Mouse (Mus musculus) intestine, embryonic 14.5 days (tissue): ENCODE data around the gene Tagap1. TPM values are rescaled to one million over a fixed set of nuclear protein-coding genes. Genes with fewer than 3 reads are reported as not detected.
"Not testable (repeated sequence)": the region's sequence is repeated elsewhere in the genome, so short reads cannot be mapped to it uniquely, and the experiment has no call there.

ENCODE experiments used
- ATAC-seq: fragments of 200-750 bp; cut with Nextera tagmentation; replicated peaks from 2 replicates; pipeline ENCODE4 v1.8.0; 2017; ENCODE audit warnings: low read depth, moderate number of reproducible peaks, moderate TSS enrichment, moderate library complexity; ENCODE audit not compliant: low FRiP score, low TSS enrichment
- DNase-seq: peaks from one replicate; pipeline ENCODE4 v3.0.0-alpha.2; 2018; ENCODE audit warnings: low spot score
- H3K27ac ChIP-seq: fragments of 300-500 bp; sonication (generic); 2 replicates; pipeline ENCODE4 v1.5.1; 2014; ENCODE audit warnings: low read depth, mild to moderate bottlenecking, control low read depth
- H3K27me3 ChIP-seq: fragments of 300-500 bp; sonication (generic); replicated peaks from 2 replicates; pipeline ENCODE4 v1.6.1; 2014; ENCODE audit warnings: low read length, control low read depth; ENCODE audit not compliant: control insufficient read depth, insufficient read depth
- H3K36me3 ChIP-seq: fragments of 300-500 bp; sonication (generic); 2 replicates; pipeline ENCODE4 v1.6.1; 2014; ENCODE audit warnings: low read length, control low read depth; ENCODE audit not compliant: control insufficient read depth, insufficient read depth
- H3K4me1 ChIP-seq: fragments of 300-500 bp; sonication (generic); replicated peaks from 2 replicates; pipeline ENCODE4 v1.6.1; 2014; ENCODE audit warnings: low read length, control low read depth, mixed read lengths; ENCODE audit not compliant: control insufficient read depth, insufficient read depth
- H3K4me2 ChIP-seq: fragments of 300-500 bp; sonication (generic); 2 replicates; pipeline ENCODE4 v1.6.1; 2014; ENCODE audit warnings: low read length
- H3K4me3 ChIP-seq: fragments of 300-500 bp; sonication (generic); 2 replicates; pipeline ENCODE4 v1.5.1; 2014; ENCODE audit warnings: low read depth, low read length, control low read depth, mixed read lengths
- H3K9ac ChIP-seq: fragments of 300-500 bp; sonication (generic); 2 replicates; pipeline ENCODE4 v1.6.1; 2014; ENCODE audit warnings: mild to moderate bottlenecking, low read length
- H3K9me3 ChIP-seq: fragments of 300-500 bp; sonication (generic); 2 replicates; pipeline ENCODE4 v1.6.1; 2016; ENCODE audit warnings: low read length, control low read depth; ENCODE audit not compliant: control insufficient read depth
- WGBS: fragments of 180-500 bp; shearing (Covaris S2); extraction: QIAGEN DNeasy Blood & Tissue Kit; methylation state at CpG from one replicate; pipeline ENCODE4 v1.1.7; 2014; 5-methylcytosine and 5-hydroxymethylcytosine counted together
- polyA plus RNA-seq: library from polyadenylated mRNA; unstranded; fragments of >200 nt; fragmentation: Nextera tagmentation; extraction: Ambion mirVana; gene quantifications from 2 replicates; pipeline ENCODE4 v1.2.1, GENCODE M21; 2014

Tagap1 gene
- polyA plus RNA-seq, 1 experiment from 2014 or later: 62.2 TPM

GRCm38 (mm10) chr17:6996826-6997225 lies 35.9 kb upstream of the Tagap1 start:
- H3K9me3 ChIP-seq, ATAC-seq: not testable (repeated sequence)

GRCm38 (mm10) chr17:6995504-6995903 lies 34.5 kb upstream of the Tagap1 start:
- not testable (repeated sequence) for H3K4me2 ChIP-seq, H3K4me3 ChIP-seq, ATAC-seq, H3K9me3 ChIP-seq, H3K27me3 ChIP-seq, H3K27ac ChIP-seq, DNase-seq, H3K4me1 ChIP-seq, H3K9ac ChIP-seq, H3K36me3 ChIP-seq
- no CpG with 5 or more reads among the region's 6 CpGs for WGBS

More at GRCm38 (mm10) chr17:6996826-6997225, 35.9 kb upstream of the Tagap1 start:
- WGBS: 80% methylated on average over 8 of the region's 8 CpGs
- H3K4me2 ChIP-seq, H3K27ac ChIP-seq, H3K4me3 ChIP-seq, H3K9ac ChIP-seq, DNase-seq, H3K4me1 ChIP-seq, H3K27me3 ChIP-seq, H3K36me3 ChIP-seq: not testable (repeated sequence)

- not testable (repeated sequence) for H3K27ac ChIP-seq, H3K9me3 ChIP-seq, DNase-seq, H3K27me3 ChIP-seq, ATAC-seq, H3K4me2 ChIP-seq, H3K9ac ChIP-seq, H3K4me3 ChIP-seq, H3K36me3 ChIP-seq, H3K4me1 ChIP-seq
- WGBS: 95% methylated on average over 1 of the region's 1 CpGs
Observed at GRCm38 (mm10) chr17:6986118-6986517, 25.2 kb upstream of the Tagap1 start.

GRCm38 (mm10) chr17:6980144-6980543 lies 19.2 kb upstream of the Tagap1 start:
- H3K27ac ChIP-seq, H3K4me1 ChIP-seq, H3K36me3 ChIP-seq, ATAC-seq, DNase-seq, H3K4me2 ChIP-seq, H3K27me3 ChIP-seq, H3K4me3 ChIP-seq, H3K9me3 ChIP-seq, H3K9ac ChIP-seq: not testable (repeated sequence)
- WGBS: 81% methylated on average over 5 of the region's 8 CpGs

- H3K9me3 ChIP-seq, H3K27me3 ChIP-seq, ATAC-seq, H3K27ac ChIP-seq, DNase-seq, H3K4me1 ChIP-seq, H3K36me3 ChIP-seq: not testable (repeated sequence)
- peak overlapping the region; percentile 44 for H3K4me2 ChIP-seq
- peak overlapping the region; percentile 45 for H3K4me3 ChIP-seq
- H3K9ac ChIP-seq: peak overlapping the region; percentile 58
- WGBS: 12% methylated on average over 4 of the region's 5 CpGs
Observed at GRCm38 (mm10) chr17:6979380-6979779, 18.4 kb upstream of the Tagap1 start.

GRCm38 (mm10) chr17:6978287-6979248 lies 17.6 kb upstream of the Tagap1 start, which contains the start of gene Gm49721:
Gene Gm49721, plus strand, starts transcription at chr17:6978904.
- ATAC-seq (peak; percentile 99), DNase-seq (peak; percentile 69)
- H3K4me3 ChIP-seq: peak within 1 kb of the TSS; percentile 45
- not testable (repeated sequence) for H3K9me3 ChIP-seq, H3K27me3 ChIP-seq, H3K4me1 ChIP-seq, H3K36me3 ChIP-seq, H3K27ac ChIP-seq
- peak within 1 kb of the TSS; percentile 44 for H3K4me2 ChIP-seq
- under 1% methylated on average over 36 of the region's 68 CpGs for whole genome bisulfite sequencing
- H3K9ac ChIP-seq: peak within 1 kb of the TSS; percentile 58

- not testable (repeated sequence) for H3K27ac ChIP-seq, H3K4me1 ChIP-seq, DNase-seq, H3K4me3 ChIP-seq, H3K36me3 ChIP-seq, H3K9ac ChIP-seq, H3K9me3 ChIP-seq, H3K27me3 ChIP-seq, ATAC-seq, H3K4me2 ChIP-seq
- whole genome bisulfite sequencing: 50% methylated on average over 3 of the region's 3 CpGs
Observed at GRCm38 (mm10) chr17:6974985-6975384, 14.0 kb upstream of the Tagap1 start.

GRCm38 (mm10) chr17:6972836-6973396 lies 12.0 kb upstream of the Tagap1 start:
- H3K27me3 ChIP-seq, H3K9ac ChIP-seq, H3K4me3 ChIP-seq, ATAC-seq, H3K36me3 ChIP-seq, DNase-seq, H3K27ac ChIP-seq, H3K4me1 ChIP-seq, H3K4me2 ChIP-seq, H3K9me3 ChIP-seq: not testable (repeated sequence)
- 65% methylated on average over 3 of the region's 4 CpGs for WGBS
